Mouse (Mus musculus) forebrain, postnatal 0 days (tissue): ENCODE data around the gene Ift43. TPM values are rescaled to one million over a fixed set of nuclear protein-coding genes. Genes with fewer than 3 reads are reported as not detected.

Source experiments
- ATAC-seq: fragments of 200-750 bp; cut with Nextera tagmentation; 2 replicates; pipeline ENCODE4 v1.8.0; 2017; ENCODE audit warnings: mild to moderate bottlenecking, moderate library complexity
- DNase-seq: peaks from one replicate; pipeline ENCODE4 v3.0.0-alpha.2; 2015
- H3K27ac ChIP-seq: fragments of 300-500 bp; sonication (generic); 2 replicates; pipeline ENCODE4 v1.5.1; 2014; ENCODE audit warnings: low read depth, mild to moderate bottlenecking, antibody characterized with exemption, low read length, moderate library complexity, mixed read lengths
- H3K27me3 ChIP-seq: fragments of 300-500 bp; sonication (generic); 2 replicates; pipeline ENCODE4 v1.6.1; 2014; ENCODE audit warnings: mild to moderate bottlenecking, low read length, mixed read lengths; ENCODE audit not compliant: insufficient read depth
- H3K36me3 ChIP-seq: fragments of 300-500 bp; sonication (generic); 2 replicates; pipeline ENCODE4 v1.6.1; 2014; ENCODE audit warnings: mild to moderate bottlenecking, moderate library complexity; ENCODE audit not compliant: insufficient read depth
- H3K4me1 ChIP-seq: fragments of 300-500 bp; sonication (generic); 2 replicates; pipeline ENCODE4 v1.6.1; 2014; ENCODE audit warnings: antibody characterized with exemption; ENCODE audit not compliant: insufficient read depth
- H3K4me2 ChIP-seq: fragments of 300-500 bp; sonication (generic); 2 replicates; pipeline ENCODE4 v1.6.1; 2014; ENCODE audit warnings: low read depth, mild to moderate bottlenecking, moderate library complexity
- H3K4me3 ChIP-seq: fragments of 300-500 bp; sonication (generic); 2 replicates; pipeline ENCODE4 v1.5.1; 2014; ENCODE audit warnings: low read depth, low read length, mixed read lengths
- H3K9ac ChIP-seq: fragments of 300-500 bp; sonication (generic); 2 replicates; pipeline ENCODE4 v1.6.1; 2014; ENCODE audit warnings: mild to moderate bottlenecking
- H3K9me3 ChIP-seq: fragments of 300-500 bp; sonication (generic); 2 replicates; pipeline ENCODE4 v1.6.1; 2016; ENCODE audit warnings: low read length
- CTCF ChIP-seq: sonication (generic); IDR thresholded peaks from 2 replicates; pipeline ENCODE4 v1.5.1; 2016; ENCODE audit warnings: antibody characterized with exemption, control low read depth, low read depth
- WGBS: fragments of 180-500 bp; shearing (Covaris S2); extraction: QIAGEN DNeasy Blood & Tissue Kit; methylation state at CpG from one replicate; pipeline ENCODE4 v1.1.7; 2014; 5-methylcytosine and 5-hydroxymethylcytosine counted together
- polyA plus RNA-seq: library from polyadenylated mRNA; unstranded; fragments of >200 nt; fragmentation: Nextera tagmentation; extraction: Ambion mirVana; gene quantifications from 2 replicates; pipeline ENCODE4 v1.2.1, GENCODE M21; 2015
- total RNA-seq: library from RNA; depleted of rRNA; stranded (reverse); fragments of >200 nt; gene quantifications from 2 replicates; pipeline ENCODE4 v1.2.3, GENCODE M21; 2014

Ift43 gene
- total and polyA plus RNA-seq, 2 experiments from 2014 or later = 12.9 to 35.3 TPM

DNA sequence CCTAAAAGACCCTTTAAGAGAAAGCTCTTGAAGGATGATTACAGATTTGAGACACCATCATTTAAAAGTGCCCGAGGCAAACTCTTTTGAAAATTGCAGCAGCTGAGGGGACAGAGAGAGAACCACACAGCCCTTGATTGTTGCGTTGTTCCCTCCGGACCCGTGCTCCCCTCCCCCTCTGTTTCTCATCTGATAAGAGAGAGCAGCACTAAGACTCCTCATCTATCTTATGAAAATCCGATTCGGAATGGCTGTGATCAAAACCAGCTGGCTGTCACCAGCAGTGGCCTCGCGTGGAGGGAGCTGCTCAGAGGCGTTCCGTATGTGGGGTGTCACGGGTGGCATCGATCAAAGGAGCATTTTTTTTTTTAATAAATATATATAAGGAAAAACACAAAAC is 69.6 kb downstream of the Ift43 start:
- WGBS = 82% methylated on average over 12 of the region's 12 CpGs
- ATAC-seq (no peak), DNase-seq (no peak)
- no peak for TF ChIP-seq CTCF
- Histone ChIP-seq H3K4me3 (no peak overlapping the region), H3K27ac (no peak overlapping the region), H3K9ac (no peak overlapping the region), H3K36me3 (no peaks in the 10 kb centered on the region; the same call in 1 of the 2 replicates), H3K4me1 (no peaks in the 10 kb centered on the region), H3K4me2 (no peak overlapping the region), H3K9me3 (no peaks in the 10 kb centered on the region), H3K27me3 (no peaks in the 10 kb centered on the region)

DNA sequence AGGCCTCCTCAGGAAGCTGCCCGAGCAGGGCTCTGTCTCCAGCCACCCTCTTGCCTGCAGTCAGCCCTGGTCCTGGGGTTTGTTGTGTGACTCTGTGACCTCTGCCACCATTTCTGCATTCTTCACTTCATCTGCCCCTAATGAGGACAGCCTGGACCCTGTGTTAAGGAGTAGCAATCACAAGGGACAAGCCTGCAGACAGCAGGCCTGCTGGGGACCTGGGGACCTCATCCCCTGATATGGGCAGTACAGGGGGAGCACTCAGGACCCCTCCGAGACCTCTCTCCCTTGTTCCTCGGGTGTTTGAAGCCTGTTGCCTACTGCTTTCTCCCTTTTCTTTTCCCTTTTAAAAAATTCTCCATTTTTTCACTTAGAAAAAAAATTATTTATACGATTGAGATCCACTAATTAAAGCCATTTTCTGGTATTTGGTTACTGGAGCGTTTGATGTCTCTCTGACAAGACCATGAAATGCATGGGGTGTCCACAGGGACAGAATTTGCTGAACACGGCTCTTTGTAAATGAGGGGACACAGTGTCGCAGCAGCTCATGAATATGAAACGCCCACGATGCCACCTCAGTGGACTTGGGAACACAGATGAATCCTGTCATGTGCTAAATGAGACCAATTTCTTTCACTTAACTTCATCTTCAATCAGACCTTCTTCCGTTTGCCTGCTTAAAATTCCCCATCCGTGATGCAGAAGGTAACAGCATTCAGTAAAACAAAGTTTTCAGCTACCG is 71.0 kb downstream of the Ift43 start:
- Histone ChIP-seq H3K4me1 (peaks cover 8% of the 10 kb centered on the region; the same call in 1 of the 2 replicates), H3K27ac (no peak overlapping the region), H3K4me3 (no peak overlapping the region), H3K27me3 (no peaks in the 10 kb centered on the region), H3K4me2 (no peak overlapping the region), H3K9me3 (no peaks in the 10 kb centered on the region), H3K9ac (no peak overlapping the region), H3K36me3 (no peaks in the 10 kb centered on the region; the same call in 1 of the 2 replicates)
- DNase-seq (no peak), ATAC-seq (no peak)
- TF ChIP-seq CTCF = no peak
- WGBS = 47% methylated on average over 12 of the region's 12 CpGs

DNA sequence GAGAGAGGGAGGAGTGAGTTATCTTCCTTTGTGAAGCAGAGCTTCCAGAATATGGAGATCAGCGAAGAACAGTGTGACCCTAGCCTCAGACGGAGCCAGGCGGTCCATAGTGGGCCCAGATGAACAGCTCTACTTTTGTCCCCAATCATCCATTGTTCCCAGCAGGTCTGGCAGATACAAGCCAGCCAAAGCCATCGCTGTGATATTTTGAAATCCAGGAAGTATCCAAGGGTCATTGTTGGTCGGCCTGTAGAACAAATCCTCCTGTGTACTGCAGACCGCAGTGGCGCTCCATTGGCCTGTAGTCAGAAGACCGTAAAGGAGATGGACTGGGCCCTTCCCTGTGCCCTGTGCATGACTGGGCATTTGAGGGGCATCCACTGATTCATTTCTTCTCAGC is 72.8 kb downstream of the Ift43 start:
- DNase-seq = no peak
- 81% methylated on average over 8 of the region's 8 CpGs for WGBS
- no peaks in the 10 kb centered on the region for H3K9me3 ChIP-seq
- TF ChIP-seq CTCF = no peak
- H3K27ac ChIP-seq = no peak overlapping the region
- no peak overlapping the region for H3K9ac ChIP-seq
- no peak for ATAC-seq
- no peak overlapping the region for H3K4me2 ChIP-seq
- peaks cover 13% of the 10 kb centered on the region; the same call in 1 of the 2 replicates for H3K4me1 ChIP-seq
- H3K27me3 ChIP-seq = no peaks in the 10 kb centered on the region
- H3K4me3 ChIP-seq = no peak overlapping the region
- no peaks in the 10 kb centered on the region; the same call in 1 of the 2 replicates for H3K36me3 ChIP-seq

DNA sequence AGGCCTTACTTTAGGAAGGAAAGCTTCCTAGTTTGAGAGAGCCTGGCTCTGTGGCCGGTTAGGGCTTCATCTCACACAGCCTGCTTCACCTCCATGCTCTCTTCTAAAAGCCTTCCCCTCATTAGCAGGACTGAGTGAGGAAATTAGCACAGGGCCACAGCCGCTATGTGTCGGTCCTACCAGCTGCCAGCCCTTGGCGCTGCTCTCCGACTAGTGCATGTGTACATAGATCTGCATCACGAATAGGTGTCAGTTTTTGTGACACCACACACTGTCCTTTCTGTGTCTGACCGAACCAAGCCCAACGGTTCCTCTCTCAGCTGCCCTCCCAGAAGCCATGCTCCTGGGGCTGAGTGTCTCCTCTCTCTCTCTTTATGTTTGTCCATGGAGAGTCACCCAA is 74.8 kb downstream of the Ift43 start:
- TF ChIP-seq CTCF = no peak
- Histone ChIP-seq H3K36me3 (no peaks in the 10 kb centered on the region), H3K9me3 (no peaks in the 10 kb centered on the region), H3K4me2 (no peak overlapping the region), H3K27me3 (no peaks in the 10 kb centered on the region), H3K4me1 (peaks cover 13% of the 10 kb centered on the region; the same call in 1 of the 2 replicates), H3K9ac (no peak overlapping the region), H3K4me3 (no peak overlapping the region), H3K27ac (no peak overlapping the region)
- ATAC-seq (no peak), DNase-seq (no peak)
- 50% methylated on average over 8 of the region's 8 CpGs for WGBS

DNA sequence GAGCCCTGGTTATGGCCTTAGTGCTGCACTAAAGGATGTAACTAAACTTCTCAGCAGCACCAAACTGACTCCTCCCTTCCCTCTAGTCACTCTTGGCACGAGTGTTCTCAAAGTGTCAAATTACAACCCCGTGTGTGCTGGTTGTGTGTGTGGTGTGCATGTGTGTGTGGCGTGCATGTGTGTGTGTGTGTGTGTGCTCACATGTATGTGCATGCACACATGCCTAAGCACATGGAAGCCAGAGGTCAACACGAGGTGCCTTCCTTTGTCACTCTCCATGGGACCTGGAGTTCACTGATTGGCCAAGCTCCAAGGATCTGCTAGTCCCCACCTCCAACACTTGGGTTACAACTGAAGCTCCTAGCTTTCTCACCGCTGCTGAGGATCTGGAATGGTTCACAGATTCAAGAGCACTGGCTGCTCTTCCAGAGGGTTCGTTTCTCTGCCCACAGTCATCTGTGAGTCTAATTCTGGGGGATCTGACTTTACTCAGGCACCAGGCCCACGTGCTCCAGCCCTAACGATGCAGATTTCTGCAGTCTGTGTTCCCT is 75.6 kb downstream of the Ift43 start:
- H3K27ac ChIP-seq = peak overlapping the region; percentile 69
- no peaks in the 10 kb centered on the region for H3K9me3 ChIP-seq
- TF ChIP-seq CTCF = no peak
- no peak overlapping the region for H3K9ac ChIP-seq
- no peaks in the 10 kb centered on the region for H3K27me3 ChIP-seq
- H3K4me2 ChIP-seq = no peak overlapping the region
- H3K36me3 ChIP-seq = no peaks in the 10 kb centered on the region
- DNase-seq (peak; percentile 69), ATAC-seq (peak; percentile 75)
- peaks cover 13% of the 10 kb centered on the region; the same call in 1 of the 2 replicates for H3K4me1 ChIP-seq
- H3K4me3 ChIP-seq = no peak overlapping the region
- WGBS = 20% methylated on average over 8 of the region's 8 CpGs

DNA sequence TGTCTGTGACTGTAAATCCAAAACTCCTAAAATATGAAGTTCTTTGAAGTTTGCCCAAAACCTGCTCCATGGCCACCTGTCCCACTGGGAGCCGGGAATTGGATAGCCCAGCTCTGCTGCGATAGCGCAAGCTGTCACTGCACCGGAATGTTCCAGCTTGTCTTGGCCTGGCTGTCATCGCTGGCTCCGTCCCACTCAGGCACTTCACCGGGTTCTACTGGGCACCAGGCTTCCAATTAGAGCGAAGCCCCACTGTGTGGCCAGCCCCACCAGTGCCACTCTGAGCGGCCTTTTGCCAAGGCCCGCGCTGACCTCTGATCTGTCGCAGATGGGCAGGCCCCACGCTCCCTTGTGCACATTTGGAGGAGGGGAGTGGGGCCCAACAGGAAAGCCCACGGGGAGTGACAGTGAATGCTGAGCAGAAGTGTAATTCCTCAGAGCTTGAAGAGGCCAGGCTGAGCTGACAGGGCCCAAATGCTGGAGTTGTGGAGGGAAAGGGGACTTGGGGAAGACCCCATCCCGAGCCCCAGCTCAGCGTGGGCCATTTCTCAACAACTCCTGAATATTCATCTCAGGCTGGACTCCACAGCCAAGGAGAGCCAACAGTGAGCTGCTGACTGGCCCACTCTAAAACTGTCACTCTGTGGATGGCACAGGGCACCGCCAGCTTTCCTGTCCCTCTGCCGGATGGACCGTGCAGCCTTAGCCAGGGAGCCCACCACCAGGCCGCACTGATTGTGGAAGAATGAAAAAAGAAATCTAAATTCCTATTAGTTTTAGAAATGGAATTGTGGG is 76.5 kb downstream of the Ift43 start:
- 59% methylated on average over 20 of the region's 20 CpGs for WGBS

DNA sequence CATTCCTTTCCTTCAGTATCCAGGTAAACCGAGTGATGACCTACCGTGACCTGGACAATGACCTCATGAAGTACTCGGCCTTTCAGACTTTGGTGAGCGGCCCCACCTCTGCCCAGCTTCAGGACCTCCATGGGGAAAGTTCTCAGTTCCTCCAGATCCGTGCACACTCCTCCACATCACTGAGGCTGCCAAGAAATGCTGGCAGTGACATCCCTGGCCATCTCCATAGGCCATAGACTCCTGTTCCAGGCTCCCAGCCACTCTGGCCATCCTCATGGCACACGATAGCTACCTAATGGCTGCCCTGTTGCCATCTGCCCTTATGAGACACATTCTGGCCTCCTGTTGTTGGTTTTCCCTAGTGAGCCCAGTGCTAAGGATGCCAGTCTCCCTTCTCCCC is 79.1 kb downstream of the Ift43 start:
- no peak for TF ChIP-seq CTCF
- Histone ChIP-seq H3K4me1 (peaks cover 13% of the 10 kb centered on the region; the same call in 1 of the 2 replicates), H3K27me3 (no peaks in the 10 kb centered on the region), H3K36me3 (no peaks in the 10 kb centered on the region), H3K4me2 (no peak overlapping the region), H3K9me3 (no peaks in the 10 kb centered on the region), H3K4me3 (no peak overlapping the region), H3K27ac (no peak overlapping the region), H3K9ac (no peak overlapping the region)
- ATAC-seq (no peak), DNase-seq (no peak)
- WGBS = 91% methylated on average over 6 of the region's 6 CpGs

More for the DNA sequence above, 76.5 kb downstream of the Ift43 start:
- Histone ChIP-seq H3K4me3 (no peak overlapping the region), H3K36me3 (no peaks in the 10 kb centered on the region), H3K27me3 (no peaks in the 10 kb centered on the region), H3K4me2 (no peak overlapping the region), H3K9ac (no peak overlapping the region), H3K27ac (peak overlapping the region; percentile 69), H3K9me3 (no peaks in the 10 kb centered on the region), H3K4me1 (peaks cover 13% of the 10 kb centered on the region; the same call in 1 of the 2 replicates)
- ATAC-seq (peak; percentile 85), DNase-seq (peak; percentile 80)
- no peak for TF ChIP-seq CTCF
